Mouse (Mus musculus) embryonic facial prominence, embryonic 13.5 days (tissue): Measurements from ENCODE around the gene Atp6v1g1. TPM values are rescaled to one million over a fixed set of nuclear protein-coding genes. Genes with fewer than 3 reads are reported as not detected.
A peak's percentile ranks its signal among the peaks of the same experiment; 100 is the strongest.

Experiments
- ATAC-seq: fragments of 200-750 bp; cut with Nextera tagmentation; 2 replicates; pipeline ENCODE4 v1.8.0; 2017; ENCODE audit warnings: low read depth; ENCODE audit not compliant: insufficient number of reproducible peaks, insufficient read depth, low FRiP score, low TSS enrichment
- H3K27ac ChIP-seq: fragments of 300-500 bp; sonication (generic); 2 replicates; pipeline ENCODE4 v1.5.1; 2015; ENCODE audit warnings: moderate library complexity, mild to moderate bottlenecking, inconsistent platforms
- H3K27me3 ChIP-seq: fragments of 300-500 bp; sonication (generic); 2 replicates; pipeline ENCODE4 v1.6.1; 2015; ENCODE audit warnings: mild to moderate bottlenecking, inconsistent platforms
- H3K36me3 ChIP-seq: fragments of 300-500 bp; sonication (generic); 2 replicates; pipeline ENCODE4 v1.6.1; 2015; ENCODE audit warnings: mild to moderate bottlenecking, inconsistent platforms
- H3K4me1 ChIP-seq: fragments of 300-500 bp; sonication (generic); 2 replicates; pipeline ENCODE4 v1.6.1; 2015; ENCODE audit warnings: inconsistent platforms
- H3K4me2 ChIP-seq: fragments of 300-500 bp; sonication (generic); 2 replicates; pipeline ENCODE4 v1.6.1; 2015; ENCODE audit warnings: moderate library complexity, mild to moderate bottlenecking, inconsistent platforms
- H3K4me3 ChIP-seq: fragments of 300-500 bp; sonication (generic); 2 replicates; pipeline ENCODE4 v1.5.1; 2015; ENCODE audit warnings: mild to moderate bottlenecking, inconsistent platforms
- H3K9ac ChIP-seq: fragments of 300-500 bp; sonication (generic); 2 replicates; pipeline ENCODE4 v1.6.1; 2015; ENCODE audit warnings: mild to moderate bottlenecking, inconsistent platforms
- H3K9me3 ChIP-seq: fragments of 300-500 bp; sonication (generic); 2 replicates; pipeline ENCODE4 v1.6.1; 2016; ENCODE audit warnings: inconsistent platforms
- WGBS: fragments of 180-500 bp; shearing (Covaris S2); methylation state at CpG from one replicate; pipeline ENCODE4 v1.1.7; 2015; ENCODE audit warnings: mixed read lengths; 5-methylcytosine and 5-hydroxymethylcytosine counted together
- polyA plus RNA-seq: library from polyadenylated mRNA; unstranded; fragments of >200 nt; fragmentation: Nextera tagmentation; extraction: Ambion mirVana; gene quantifications from 2 replicates; pipeline ENCODE4 v1.2.1, GENCODE M21; 2015

The Atp6v1g1 gene
- polyA plus RNA-seq, 1 experiment from 2014 or later: 315 TPM

GRCm38 (mm10) chr4:63561861-63562675 lies 17.5 kb downstream of the Atp6v1g1 start:
- WGBS: 74% methylated on average over 7 of the region's 7 CpGs

GRCm38 (mm10) chr4:63562742-63563141 lies 18.2 kb downstream of the Atp6v1g1 start:
- H3K9me3 ChIP-seq: no peaks in the 10 kb centered on the region
- no peak overlapping the region for H3K4me3 ChIP-seq
- H3K27ac ChIP-seq: no peak overlapping the region
- no peak for ATAC-seq
- H3K4me1 ChIP-seq: peaks cover 37% of the 10 kb centered on the region
- no peak overlapping the region for H3K4me2 ChIP-seq
- 84% methylated on average over 4 of the region's 4 CpGs for WGBS
- no peaks in the 10 kb centered on the region for H3K27me3 ChIP-seq
- H3K36me3 ChIP-seq: peaks cover 29% of the 10 kb centered on the region
- H3K9ac ChIP-seq: no peak overlapping the region

More at GRCm38 (mm10) chr4:63561861-63562675, 17.5 kb downstream of the Atp6v1g1 start:
- no peaks in the 10 kb centered on the region for H3K9me3 ChIP-seq
- no peak overlapping the region for H3K4me3 ChIP-seq
- no peak overlapping the region for H3K4me2 ChIP-seq
- no peak overlapping the region for H3K27ac ChIP-seq
- peaks cover 44% of the 10 kb centered on the region for H3K4me1 ChIP-seq
- H3K36me3 ChIP-seq: peaks cover 27% of the 10 kb centered on the region
- H3K9ac ChIP-seq: no peak overlapping the region
- no peaks in the 10 kb centered on the region for H3K27me3 ChIP-seq
- ATAC-seq: no peak

GRCm38 (mm10) chr4:63567712-63568390 lies 23.3 kb downstream of the Atp6v1g1 start:
- Histone ChIP-seq H3K9me3 (no peaks in the 10 kb centered on the region), H3K4me3 (no peak overlapping the region), H3K4me2 (no peak overlapping the region), H3K9ac (no peak overlapping the region), H3K36me3 (peaks cover 43% of the 10 kb centered on the region), H3K27ac (no peak overlapping the region), H3K4me1 (peaks cover 23% of the 10 kb centered on the region), H3K27me3 (no peaks in the 10 kb centered on the region)
- WGBS: 87% methylated on average over 10 of the region's 10 CpGs
- no peak for ATAC-seq

GRCm38 (mm10) chr4:63569322-63569721 lies 24.8 kb downstream of the Atp6v1g1 start:
- WGBS: 84% methylated on average over 8 of the region's 8 CpGs

GRCm38 (mm10) chr4:63570208-63570781 lies 25.7 kb downstream of the Atp6v1g1 start:
- peaks cover 47% of the 10 kb centered on the region for H3K36me3 ChIP-seq
- no peak overlapping the region for H3K4me3 ChIP-seq
- H3K4me1 ChIP-seq: peaks cover 23% of the 10 kb centered on the region
- H3K9ac ChIP-seq: no peak overlapping the region
- no peaks in the 10 kb centered on the region for H3K9me3 ChIP-seq
- no peaks in the 10 kb centered on the region for H3K27me3 ChIP-seq
- H3K27ac ChIP-seq: peak overlapping the region; percentile 76
- WGBS: 27% methylated on average over 7 of the region's 7 CpGs
- no peak for ATAC-seq
- no peak overlapping the region for H3K4me2 ChIP-seq

More at GRCm38 (mm10) chr4:63569322-63569721, 24.8 kb downstream of the Atp6v1g1 start:
- Histone ChIP-seq H3K4me3 (no peak overlapping the region), H3K27me3 (no peaks in the 10 kb centered on the region), H3K9me3 (no peaks in the 10 kb centered on the region), H3K9ac (no peak overlapping the region), H3K4me2 (no peak overlapping the region), H3K27ac (peak overlapping the region; percentile 76; the same call in 1 of the 2 replicates), H3K4me1 (peaks cover 23% of the 10 kb centered on the region), H3K36me3 (peaks cover 50% of the 10 kb centered on the region)
- no peak for ATAC-seq

- H3K27me3 ChIP-seq: no peaks in the 10 kb centered on the region
- H3K4me1 ChIP-seq: peaks cover 23% of the 10 kb centered on the region
- no peak overlapping the region for H3K27ac ChIP-seq
- ATAC-seq: 0 out of 2 replicates have a peak, but pooled peaks have one; percentile 15
- WGBS: 90% methylated on average over 5 of the region's 5 CpGs
- no peak overlapping the region for H3K9ac ChIP-seq
- peaks cover 37% of the 10 kb centered on the region for H3K36me3 ChIP-seq
- no peak overlapping the region for H3K4me2 ChIP-seq
- no peak overlapping the region for H3K4me3 ChIP-seq
- no peaks in the 10 kb centered on the region for H3K9me3 ChIP-seq
Measured at GRCm38 (mm10) chr4:63572621-63573020, 28.0 kb downstream of the Atp6v1g1 start.

GRCm38 (mm10) chr4:63579649-63580048 lies 35.1 kb downstream of the Atp6v1g1 start:
- Histone ChIP-seq H3K4me2 (no peak overlapping the region), H3K9me3 (no peaks in the 10 kb centered on the region), H3K9ac (no peak overlapping the region), H3K4me3 (no peak overlapping the region), H3K27me3 (no peaks in the 10 kb centered on the region), H3K36me3 (peaks cover 18% of the 10 kb centered on the region), H3K27ac (no peak overlapping the region), H3K4me1 (peaks cover 23% of the 10 kb centered on the region)
- 80% methylated on average over 14 of the region's 14 CpGs for WGBS
- no peak for ATAC-seq

GRCm38 (mm10) chr4:63580078-63580477 lies 35.5 kb downstream of the Atp6v1g1 start:
- Histone ChIP-seq H3K9me3 (no peaks in the 10 kb centered on the region), H3K36me3 (peaks cover 18% of the 10 kb centered on the region), H3K9ac (no peak overlapping the region), H3K4me3 (no peak overlapping the region), H3K27ac (no peak overlapping the region), H3K27me3 (no peaks in the 10 kb centered on the region), H3K4me1 (peaks cover 23% of the 10 kb centered on the region), H3K4me2 (no peak overlapping the region)
- WGBS: 38% methylated on average over 6 of the region's 6 CpGs
- no peak for ATAC-seq

- Histone ChIP-seq H3K4me2 (no peak overlapping the region), H3K36me3 (peaks cover 13% of the 10 kb centered on the region), H3K9ac (no peak overlapping the region), H3K9me3 (no peaks in the 10 kb centered on the region), H3K4me1 (peaks cover 23% of the 10 kb centered on the region), H3K4me3 (no peak overlapping the region), H3K27me3 (no peaks in the 10 kb centered on the region), H3K27ac (peak overlapping the region; percentile 82)
- 3% methylated on average over 5 of the region's 5 CpGs for WGBS
- ATAC-seq: peak; percentile 54
Measured at GRCm38 (mm10) chr4:63582580-63582979, 38.0 kb downstream of the Atp6v1g1 start.

- H3K27me3 ChIP-seq: no peaks in the 10 kb centered on the region
- H3K4me1 ChIP-seq: peaks cover 19% of the 10 kb centered on the region
- H3K36me3 ChIP-seq: peaks cover 4% of the 10 kb centered on the region
- no peak overlapping the region for H3K27ac ChIP-seq
- H3K4me3 ChIP-seq: no peak overlapping the region
- no peak overlapping the region for H3K9ac ChIP-seq
- H3K4me2 ChIP-seq: no peak overlapping the region
- 88% methylated on average over 10 of the region's 10 CpGs for WGBS
- H3K9me3 ChIP-seq: no peaks in the 10 kb centered on the region
- no peak for ATAC-seq
Measured at GRCm38 (mm10) chr4:63585216-63585615, 40.6 kb downstream of the Atp6v1g1 start.

GRCm38 (mm10) chr4:63586240-63586639 lies 41.7 kb downstream of the Atp6v1g1 start:
- WGBS: 77% methylated on average over 2 of the region's 2 CpGs
- Histone ChIP-seq H3K36me3 (peaks cover 2% of the 10 kb centered on the region; the same call in 1 of the 2 replicates), H3K9ac (no peak overlapping the region), H3K9me3 (no peaks in the 10 kb centered on the region), H3K4me3 (no peak overlapping the region), H3K27me3 (no peaks in the 10 kb centered on the region), H3K27ac (no peak overlapping the region), H3K4me1 (peaks cover 19% of the 10 kb centered on the region), H3K4me2 (no peak overlapping the region)
- ATAC-seq: no peak
